Mouse (Mus musculus) neutrophil, adult 5-6 weeks (primary cell): ENCODE measurements around the gene Card10. TPM values are rescaled to one million over a fixed set of nuclear protein-coding genes. Genes with fewer than 3 reads are reported as not detected.

Source experiments
- ATAC-seq: fragments of 151-379, 151-347 bp; 2 replicates; pipeline ENCODE4 v1.8.0; 2017; ENCODE audit warnings: mild to moderate bottlenecking, moderate TSS enrichment; ENCODE audit not compliant: insufficient number of reproducible peaks, poor library complexity, low FRiP score, severe bottlenecking; ENCODE audit errors: extremely low read depth
- total RNA-seq: library from RNA; stranded (forward); fragments of 200-1000 nt; gene quantifications from 2 replicates; pipeline ENCODE4 v1.2.3, GENCODE M21; 2017

Gene Card10
- total RNA-seq, 1 experiment from 2014 or later: 5.0 TPM

DNA sequence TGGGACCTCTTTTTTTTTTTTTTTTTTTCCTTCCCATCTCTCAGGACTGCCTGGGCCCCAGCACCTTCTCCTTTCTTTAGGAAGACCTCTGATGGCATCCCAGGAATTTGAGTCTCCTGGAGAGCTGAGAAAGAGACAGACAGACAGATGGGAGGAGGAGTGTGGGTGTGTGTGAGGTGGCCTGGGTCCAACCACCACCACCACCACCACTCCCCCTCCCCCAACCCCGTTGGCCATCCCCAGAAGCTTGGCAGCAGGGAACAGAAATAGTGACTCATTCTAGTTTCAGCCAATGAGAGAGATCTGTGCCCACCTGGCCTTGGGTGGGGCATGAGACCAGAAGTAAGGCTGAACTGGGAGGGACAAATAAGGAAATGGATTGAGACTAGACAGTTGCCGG is 3.8 kb upstream of the Card10 start:
- ATAC-seq: no peak

DNA sequence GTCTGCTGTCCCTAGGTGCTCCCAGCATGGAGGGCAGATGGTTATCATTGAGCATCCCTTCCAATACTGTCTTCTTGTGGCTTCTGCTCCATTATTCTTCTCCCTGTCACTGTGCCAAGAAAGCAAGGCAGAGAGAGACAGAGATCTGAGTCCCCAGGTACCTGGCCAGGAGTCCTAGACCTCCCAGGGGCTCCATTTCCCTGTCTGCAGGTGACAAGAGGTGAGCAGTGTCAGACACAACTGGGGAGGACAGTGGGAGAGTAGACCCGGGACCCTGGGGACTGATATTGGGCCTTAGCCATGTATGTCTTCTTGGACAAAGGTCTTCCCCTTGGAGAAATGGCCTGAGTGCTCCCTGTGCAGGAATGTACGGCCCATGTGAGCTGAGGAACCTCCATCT is 2.5 kb upstream of the Card10 start:
- ATAC-seq: no peak

DNA sequence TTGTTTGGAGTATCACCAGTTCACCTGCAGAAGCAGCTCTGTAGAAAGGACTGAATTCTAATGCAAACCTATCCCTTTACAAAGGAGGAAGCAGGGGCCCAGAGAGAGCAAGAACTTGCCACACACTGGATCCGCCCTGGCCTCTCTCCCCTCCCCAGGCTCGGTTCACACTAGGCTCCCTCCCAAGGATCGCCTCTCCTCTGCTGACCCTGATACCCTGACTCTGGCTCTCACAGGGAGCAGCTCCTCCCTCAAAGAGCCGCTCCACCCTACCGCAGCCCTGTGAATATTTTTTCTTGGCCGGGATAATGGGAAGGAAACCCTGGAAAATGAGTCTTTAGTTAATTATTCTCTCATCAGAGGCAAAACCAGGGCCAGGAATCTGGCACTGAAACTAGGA is 1.5 kb upstream of the Card10 start:
- ATAC-seq: no peak

DNA sequence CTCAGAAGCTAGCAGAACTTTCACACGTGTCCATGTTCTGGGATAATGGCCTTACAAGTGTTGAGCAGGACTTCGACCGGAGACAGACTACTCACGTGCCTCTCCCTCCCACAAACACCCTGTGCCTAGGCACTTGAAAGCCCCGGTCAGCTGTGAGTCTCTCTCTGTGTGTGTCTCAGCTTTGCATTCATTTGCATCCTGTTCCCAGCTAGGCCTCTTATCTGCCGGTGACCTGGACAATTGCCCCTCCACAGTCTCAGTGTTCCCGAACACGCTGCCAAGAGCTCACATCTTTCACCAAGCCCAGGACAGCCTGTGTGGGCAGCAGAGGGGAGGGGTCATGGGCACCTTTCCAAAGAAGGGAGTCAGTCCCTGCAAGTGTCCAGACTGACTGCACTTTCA is 658 bp upstream of the Card10 start:
- ATAC-seq: no peak

DNA sequence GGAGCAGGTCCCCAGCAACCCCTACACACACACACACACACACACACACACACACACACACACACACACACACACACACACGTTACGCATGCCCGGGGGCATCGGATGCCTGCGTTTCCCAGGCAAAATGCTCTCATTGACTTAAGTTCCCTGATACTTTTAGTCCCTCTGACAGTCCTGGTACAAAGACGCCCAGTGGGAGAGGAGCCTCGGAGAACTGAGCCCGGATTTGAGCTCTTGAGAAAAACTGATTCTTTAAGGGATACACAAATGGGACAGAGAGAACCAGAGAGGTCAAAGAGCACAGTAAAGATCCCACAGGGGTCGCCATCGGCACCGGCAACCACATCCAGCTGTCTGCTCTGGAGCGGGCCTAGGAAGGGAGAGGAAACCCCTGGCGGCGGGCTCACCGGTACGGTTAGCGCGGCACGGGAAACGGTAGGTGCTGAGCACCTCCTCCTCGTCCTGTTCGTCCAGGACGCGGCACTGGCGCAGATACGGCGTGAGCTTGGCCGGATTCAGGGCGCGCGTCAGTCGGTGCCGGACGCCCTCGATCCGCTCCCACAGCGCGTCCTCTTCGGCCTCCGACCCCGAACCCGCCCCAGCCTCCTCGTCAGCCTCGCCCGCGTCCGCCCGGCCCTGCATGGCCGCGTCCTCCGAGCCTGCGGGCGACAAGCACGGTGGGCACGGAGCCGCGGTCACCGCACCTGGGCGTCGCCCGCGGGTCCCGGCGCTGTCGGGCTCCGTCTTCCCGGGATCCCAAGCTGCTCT is 686 bp downstream of the Card10 start:
- no peak for ATAC-seq

DNA sequence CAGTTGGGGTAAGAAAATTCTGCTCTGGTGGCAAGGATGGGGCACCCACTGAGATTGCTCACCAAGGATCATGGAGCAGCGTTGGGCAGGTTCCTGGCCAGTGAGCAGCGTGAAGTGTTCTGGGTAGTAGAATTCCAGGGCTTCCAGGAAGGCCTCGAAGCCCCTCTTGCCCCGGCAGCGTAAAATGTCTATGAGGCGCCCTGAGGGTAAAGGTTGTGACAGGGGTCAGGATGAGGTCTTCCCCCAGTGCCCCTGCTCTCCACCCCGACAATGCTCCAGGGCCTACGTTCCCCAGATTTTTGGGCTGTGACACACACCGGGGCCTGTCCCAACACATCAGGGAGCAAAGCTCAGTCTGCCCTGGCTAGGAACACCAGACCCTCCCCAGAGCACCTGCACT is 1.3 kb downstream of the Card10 start:
- ATAC-seq: no peak

DNA sequence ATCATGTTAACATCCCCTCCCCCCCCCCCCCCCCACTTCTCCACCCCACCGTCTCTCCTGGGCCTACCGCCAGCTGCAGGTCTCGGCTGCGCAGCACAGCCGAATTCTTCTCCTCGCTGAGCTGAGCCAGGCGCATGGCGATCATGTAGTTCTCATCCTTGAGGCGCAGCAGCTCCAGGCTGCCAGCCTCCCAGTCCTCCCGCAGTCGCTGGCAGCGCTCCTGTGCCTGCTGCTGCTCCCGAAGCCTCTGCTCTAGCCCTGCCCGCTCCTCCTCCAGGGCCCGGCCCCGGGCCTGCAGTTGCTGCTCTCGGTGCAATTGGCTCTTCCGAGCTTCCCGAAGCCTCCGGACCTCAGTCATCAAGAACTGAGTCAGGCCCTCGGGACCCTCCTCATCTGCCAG is 3.8 kb downstream of the Card10 start:
- no peak for ATAC-seq

DNA sequence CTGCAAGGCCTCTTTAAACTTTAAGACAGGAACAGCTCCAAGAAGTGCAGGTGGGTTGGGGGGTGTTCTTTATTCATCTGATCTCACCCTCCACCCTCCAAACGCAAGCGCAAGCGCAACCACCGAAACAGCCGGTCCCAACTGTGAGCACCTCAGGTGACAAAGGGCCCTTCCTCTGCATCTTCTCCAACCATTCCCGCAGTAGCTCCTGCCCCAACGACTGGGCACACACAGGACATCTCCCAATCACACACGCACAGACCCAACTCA is 5.8 kb downstream of the Card10 start:
- no peak for ATAC-seq

DNA sequence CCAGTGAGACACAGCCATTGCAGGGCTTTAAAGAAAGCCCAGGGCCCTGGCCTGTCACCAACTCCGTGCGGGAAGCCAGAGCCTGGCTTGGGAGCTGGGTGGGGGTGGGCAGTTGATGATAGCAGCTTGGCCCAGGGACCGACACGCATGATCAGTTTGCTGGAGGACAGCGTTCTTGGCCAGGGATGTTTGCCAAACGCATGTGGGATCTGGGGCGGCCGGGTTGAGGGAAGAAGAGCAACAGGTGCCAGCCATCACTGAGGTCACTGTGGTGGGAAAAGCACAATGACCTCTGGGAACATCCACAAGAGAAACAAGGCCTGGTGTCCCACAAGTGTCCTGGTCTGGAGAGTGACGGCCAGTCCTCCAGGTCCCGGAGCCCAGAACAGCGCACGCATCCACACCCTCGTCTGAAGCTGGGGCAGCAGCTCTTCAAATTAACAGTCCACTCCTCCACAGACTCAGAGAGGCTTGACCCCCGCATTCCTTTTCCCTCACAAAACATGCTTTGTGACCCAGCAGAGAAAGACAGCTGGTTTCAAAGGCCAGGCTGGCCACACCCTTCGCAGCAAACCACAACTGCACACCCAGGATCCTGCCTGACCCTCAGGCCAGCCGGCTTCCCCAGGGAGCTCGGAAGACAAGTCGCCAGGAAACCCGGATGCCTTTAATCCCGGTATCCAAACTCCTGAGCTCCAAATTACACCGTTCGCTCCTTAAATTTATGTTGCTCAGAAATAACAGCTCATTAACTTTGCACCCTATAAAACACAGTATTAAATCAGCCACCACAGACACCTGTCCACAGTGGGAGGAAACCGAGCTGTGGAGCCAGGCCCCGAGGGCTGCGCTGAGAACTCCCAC is 6.4 kb downstream of the Card10 start:
- ATAC-seq: no peak

DNA sequence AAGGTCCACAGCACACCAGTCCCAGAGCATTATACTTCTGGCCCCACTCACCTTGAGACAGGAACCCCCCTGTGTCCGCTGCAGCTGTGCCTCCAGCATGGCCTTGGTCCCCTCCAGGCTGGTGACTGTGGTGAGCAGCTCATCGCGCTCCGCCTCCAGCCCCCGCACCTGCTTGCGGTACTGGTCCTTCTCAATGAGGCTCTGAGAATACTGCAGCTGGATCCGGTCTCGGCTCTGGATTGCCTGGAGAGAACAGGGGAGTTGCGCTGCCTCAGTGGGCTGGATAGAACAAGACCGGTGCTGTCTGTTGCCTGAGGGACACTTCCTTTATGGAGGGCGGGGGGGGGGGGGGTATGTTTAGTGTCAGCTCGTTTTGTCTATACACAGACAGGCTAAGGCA is 11.9 kb downstream of the Card10 start:
- no peak for ATAC-seq

DNA sequence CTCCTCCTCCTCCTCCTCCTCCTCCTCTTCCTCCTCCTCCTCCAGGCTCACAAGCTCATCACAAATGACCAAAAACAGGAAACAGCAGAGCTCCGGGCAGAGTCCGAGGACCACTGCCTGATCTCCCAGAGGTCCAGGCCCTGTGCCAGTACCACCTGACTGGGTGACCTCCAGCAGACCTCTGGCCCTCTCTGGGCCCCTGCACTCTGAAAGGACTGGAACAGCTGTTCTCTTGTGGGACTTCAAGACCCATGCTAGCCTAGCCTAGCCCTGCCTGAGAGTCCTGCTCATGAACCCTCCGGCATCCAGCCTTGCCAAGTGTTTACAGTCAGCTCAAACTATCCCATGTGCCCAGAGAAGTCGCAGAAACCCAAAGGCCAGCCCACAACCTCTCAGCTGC is 12.4 kb downstream of the Card10 start:
- no peak for ATAC-seq

DNA sequence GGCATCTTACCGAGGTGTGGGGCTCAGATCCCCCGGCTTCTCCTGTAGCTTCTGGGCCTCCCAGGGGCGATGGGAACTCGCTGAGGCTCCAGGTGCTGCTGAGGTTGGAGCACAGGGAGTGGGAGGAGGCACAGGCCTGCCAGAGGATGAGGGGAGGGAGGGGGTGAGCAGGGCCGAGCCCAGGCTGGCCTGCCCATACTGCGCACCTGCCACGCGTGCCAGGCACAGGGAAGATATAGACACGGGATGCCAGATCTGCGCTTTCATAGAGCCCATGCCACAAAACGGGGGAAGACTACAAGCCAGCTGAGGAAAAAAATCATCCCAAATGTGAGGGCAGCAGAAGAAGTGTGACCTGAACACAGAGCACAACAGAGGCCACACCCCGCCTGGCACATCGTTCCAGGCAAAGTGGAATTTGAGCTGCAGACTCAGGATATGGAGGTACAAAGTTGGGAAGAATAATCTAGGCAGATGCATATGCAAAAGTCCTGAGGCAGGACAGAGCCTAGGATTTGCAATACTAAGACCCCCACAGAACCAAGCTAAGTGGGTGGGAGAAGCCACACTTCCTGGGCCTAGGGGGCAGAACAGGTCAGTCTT is 13.0 kb downstream of the Card10 start:
- no peak for ATAC-seq

DNA sequence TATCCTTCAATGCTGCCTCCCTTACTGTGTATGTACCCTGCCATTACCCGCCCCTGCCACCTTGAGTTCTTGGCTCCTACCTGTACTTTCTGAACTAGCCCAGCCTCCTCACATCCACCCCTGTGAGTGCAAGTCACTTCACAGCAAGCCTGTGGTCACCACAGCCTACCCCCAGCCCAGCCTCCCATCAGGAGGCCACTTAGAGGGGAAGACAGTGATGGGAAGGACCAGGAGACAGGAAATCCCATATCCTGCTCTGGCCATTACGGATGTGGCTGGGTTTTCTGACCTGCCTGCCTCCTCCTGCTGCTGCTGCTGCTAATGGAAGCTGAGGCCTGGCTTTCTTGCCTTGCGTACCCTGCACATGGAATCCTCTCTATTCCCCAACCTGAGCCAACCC is 14.8 kb downstream of the Card10 start:
- ATAC-seq: no peak

DNA sequence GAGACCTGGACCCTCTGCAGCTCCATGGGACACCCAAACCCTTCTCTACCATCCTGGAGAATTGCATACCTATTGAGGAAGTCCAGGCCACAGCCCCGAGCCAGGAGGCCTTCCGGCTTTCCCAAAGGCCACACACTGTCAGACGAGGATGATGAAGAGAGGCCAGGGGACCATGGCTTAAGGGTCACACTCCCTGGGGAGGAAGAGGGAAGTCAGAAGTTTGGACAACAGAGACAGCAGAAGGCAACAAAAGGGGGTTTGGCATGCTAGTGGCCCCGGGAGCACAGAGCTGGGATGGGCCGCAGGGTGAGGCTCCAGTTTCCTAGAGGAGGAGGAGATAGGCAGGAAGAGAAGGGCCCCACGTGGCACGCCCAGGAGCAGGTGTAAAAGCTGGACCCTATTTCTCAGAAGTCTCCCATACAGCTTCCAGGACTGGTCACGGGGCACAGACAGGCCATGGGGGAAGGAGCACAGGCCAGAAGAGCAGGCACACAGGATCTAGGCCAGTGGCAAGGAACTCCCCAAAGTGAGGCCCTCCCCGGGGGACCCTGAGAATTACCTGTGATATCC is 15.5 kb downstream of the Card10 start:
- ATAC-seq: no peak

DNA sequence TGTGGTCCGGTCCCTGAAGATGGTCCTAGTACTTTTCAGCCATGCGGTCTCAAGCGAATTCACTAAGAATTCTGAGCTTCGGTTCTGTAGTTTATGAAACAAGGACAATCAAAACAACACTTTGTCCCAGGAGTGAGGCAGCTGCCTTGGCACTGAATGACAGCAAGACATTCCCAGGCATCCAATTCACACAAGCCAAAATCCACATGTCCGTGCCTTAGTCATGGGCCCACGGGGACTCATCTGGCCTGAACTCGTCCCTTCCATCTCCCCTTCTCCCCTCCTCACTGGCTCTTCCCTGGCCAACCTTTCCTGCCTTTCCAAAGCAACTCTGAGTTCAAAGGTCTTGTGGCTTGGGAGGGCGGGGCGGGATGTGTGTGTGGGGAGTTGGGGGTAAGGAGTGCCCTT is 16.4 kb downstream of the Card10 start:
- ATAC-seq: no peak

DNA sequence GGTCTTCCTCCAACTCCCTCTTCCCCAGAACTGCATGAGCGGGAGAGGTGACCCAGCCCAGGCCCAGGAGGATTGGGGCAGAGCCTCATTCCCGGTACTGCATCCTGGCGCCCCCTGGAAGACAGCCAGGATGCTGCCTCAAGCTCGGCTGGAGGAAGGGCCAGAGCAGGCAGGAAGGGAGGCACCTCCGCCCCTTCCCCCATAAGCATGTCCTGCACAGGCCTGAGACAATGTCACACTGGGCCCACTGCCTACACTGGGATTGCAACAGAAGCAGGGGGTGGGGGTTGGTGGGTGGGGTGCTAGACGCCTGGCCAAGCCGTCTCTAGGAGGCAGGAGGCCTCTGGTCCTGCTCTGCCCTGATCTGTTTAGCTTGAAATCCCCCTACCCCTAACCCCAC is 16.9 kb downstream of the Card10 start:
- ATAC-seq: no peak

DNA sequence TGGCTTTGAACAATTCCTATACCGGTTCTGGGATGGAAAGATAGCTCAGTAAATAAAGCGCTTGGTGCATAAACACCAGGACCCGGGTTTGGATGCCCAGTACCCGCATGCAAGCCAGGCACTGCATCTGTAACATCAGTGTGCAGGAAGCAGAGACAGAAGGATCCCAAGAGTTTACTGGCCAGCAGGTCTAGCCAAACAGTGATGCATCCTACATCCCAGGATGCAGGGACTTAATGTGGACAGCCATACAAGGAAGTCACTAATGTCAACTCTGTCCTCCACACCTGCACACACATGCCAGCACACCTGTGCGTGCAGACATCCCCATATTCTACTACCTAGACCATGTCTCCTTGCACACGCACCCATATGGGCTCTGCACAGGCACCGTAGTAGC is 17.6 kb downstream of the Card10 start:
- ATAC-seq: no peak

DNA sequence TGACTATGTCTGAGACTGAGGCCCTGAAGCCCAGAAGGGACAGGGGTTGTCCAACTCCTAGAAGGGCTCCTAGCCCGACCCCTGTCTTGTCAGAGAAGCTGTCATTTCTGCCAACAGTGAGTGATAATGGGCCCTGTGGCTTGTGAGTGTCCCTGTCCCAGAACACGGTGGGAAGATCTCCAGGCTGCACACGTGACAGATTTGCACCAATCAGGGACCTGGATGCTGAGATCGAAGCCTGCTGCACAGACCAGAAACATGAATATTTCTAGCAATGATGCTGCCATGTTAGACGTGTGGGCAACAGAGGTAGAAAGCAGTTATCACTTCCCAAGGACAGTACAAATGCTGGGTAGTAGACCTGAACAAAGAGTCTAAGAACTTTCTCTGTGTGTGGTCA is 18.3 kb downstream of the Card10 start:
- ATAC-seq: no peak

DNA sequence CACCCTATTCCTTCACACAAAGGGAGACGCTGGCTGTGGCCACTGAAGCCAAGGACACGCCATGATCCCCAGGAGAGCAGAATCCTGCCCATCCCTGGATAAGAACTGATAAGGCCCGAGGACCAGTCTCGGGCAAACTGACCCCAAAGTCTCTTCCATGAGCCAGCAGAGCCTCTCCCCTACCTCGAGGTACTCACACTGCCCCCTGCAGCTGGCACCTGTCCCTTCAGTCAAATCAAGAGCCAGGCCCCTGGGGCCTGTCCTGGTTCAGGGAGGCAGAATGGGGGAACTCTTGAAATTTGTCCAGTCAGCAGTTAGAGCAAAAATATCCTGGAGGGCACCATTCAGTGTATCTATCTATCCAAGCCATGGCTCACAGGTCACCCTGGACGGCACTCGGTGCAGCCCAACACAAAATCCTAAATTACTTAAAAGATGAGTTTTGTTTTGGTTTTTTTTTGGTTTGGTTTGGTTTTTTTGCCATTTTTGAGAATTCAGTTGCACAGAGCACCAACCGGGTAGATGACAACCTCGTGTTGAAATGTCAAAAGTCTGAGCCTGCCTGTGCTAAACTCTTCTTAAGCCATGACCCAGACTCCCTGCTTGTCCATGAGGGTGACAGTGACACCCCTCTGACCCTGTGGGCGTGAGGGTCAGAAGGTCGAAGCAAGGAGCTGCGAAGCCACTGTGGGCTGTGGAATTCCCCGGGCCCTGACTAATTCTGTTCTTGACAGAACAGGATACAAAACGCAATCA is 20.3 kb downstream of the Card10 start:
- ATAC-seq: no peak
